Mouse (Mus musculus): Measurements from ENCODE around the gene Zc3h18. TPM values are rescaled to one million over a fixed set of nuclear protein-coding genes. Genes with fewer than 3 reads are reported as not detected.

Zc3h18 gene
- polyA plus RNA-seq, 1 experiment from 2014 or later, result 48.9 TPM

DNA sequence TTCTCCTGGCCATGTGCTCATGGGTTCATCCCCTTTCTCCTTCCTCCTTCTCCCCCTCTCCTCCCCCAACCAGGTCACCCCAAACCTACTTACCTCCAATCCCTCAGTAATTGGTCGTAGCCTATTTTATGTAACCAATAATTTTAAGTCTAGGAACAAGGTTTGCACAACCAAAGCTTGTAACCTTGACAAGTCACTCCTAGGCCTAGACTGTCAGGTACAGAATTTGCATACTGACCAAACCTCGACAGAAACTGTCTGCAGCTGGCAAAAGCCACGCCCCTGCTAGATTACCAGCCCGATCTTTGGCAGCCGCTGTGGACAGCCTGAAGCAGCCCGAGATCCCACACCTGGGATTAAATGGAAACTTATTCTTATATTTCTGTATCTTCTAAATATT is 4.7 kb upstream of the Zc3h18 start:
- Histone ChIP-seq H3K27me3 (replicated peaks) (no peaks in the 10 kb centered on the region), H3K4me3 (replicated peaks) (no peak overlapping the region), H3K9ac (no peak overlapping the region), H3K4me1 (no peaks in the 10 kb centered on the region), H3K36me3 (no peaks in the 10 kb centered on the region), H3K9me3 (no peaks in the 10 kb centered on the region), H3K4me2 (no peak overlapping the region), H3K27ac (no peak overlapping the region)
- 56% methylated on average over 6 of the region's 6 CpGs for WGBS
- ATAC-seq (ENCODE audit: insufficient read depth, low FRiP score, low read depth), result no peak

DNA sequence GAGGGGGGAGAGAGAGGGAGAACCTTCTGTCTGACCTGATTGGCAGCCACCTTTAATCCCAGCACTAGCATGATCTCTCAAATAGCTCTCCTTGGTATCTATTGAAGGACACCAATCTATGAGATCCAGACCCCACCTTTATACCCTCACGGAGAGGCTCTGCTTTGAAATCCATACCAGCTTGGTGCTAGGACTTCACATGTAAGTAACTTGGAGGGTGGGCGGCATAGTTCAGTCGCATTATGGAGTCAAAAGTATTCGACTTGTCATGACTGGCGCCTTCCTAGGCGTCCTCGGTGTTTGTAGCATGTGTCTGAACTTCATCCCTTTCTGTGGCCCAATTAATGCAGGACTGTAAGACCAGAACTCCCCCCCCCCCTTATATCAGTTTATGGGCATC is 1.1 kb upstream of the Zc3h18 start:
- no peaks in the 10 kb centered on the region for H3K9me3 ChIP-seq
- peaks cover 5% of the 10 kb centered on the region; the same call in 1 of the 2 replicates for H3K4me1 ChIP-seq
- no peak overlapping the region for H3K4me3 ChIP-seq (replicated peaks)
- H3K36me3 ChIP-seq, result no peaks in the 10 kb centered on the region
- 0 out of 2 replicates have a peak overlapping the region, but pooled peaks have one; percentile 65 for H3K4me2 ChIP-seq
- ATAC-seq (ENCODE audit: insufficient read depth, low FRiP score, low read depth), result no peak
- no peak overlapping the region for H3K27ac ChIP-seq
- 89% methylated on average over 7 of the region's 7 CpGs for WGBS
- no peaks in the 10 kb centered on the region for H3K27me3 ChIP-seq (replicated peaks)
- no peak overlapping the region for H3K9ac ChIP-seq

DNA sequence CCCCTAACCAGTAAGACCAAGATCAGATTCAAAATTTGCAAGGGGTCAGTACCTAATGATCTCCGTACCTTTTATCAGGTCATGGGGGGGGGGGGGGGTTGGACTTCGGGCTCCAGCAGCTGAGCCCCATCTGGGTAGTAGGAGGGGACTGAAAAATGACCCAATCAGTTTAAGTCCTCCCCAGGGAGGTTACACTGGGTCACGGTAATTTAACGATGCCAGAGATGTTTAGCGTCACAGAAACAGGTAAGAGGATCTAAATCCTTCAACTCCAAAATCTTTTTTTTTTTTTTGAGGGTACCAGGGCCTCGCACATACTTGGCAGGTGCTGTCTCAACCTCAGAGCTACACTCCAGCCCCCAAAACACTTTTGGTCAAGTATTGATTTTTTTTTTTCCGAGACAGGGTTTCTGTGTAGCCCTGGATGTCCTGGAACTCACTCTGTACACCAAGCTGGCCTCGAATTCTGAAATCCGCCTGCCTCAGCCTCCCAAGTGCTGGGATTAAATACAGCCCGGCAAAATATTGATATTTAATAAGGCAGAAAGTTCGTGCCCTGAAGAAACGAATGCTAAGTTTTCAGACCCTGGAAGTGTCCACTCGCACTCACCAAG is 551 bp upstream of the Zc3h18 start:
- no peak for ATAC-seq (ENCODE audit: insufficient read depth, low FRiP score, low read depth)
- Histone ChIP-seq H3K36me3 (no peaks in the 10 kb centered on the region), H3K27ac (no peak overlapping the region), H3K4me3 (replicated peaks) (peak overlapping the region; percentile 84), H3K4me1 (peaks cover 5% of the 10 kb centered on the region; the same call in 1 of the 2 replicates), H3K27me3 (replicated peaks) (no peaks in the 10 kb centered on the region), H3K9me3 (no peaks in the 10 kb centered on the region), H3K9ac (no peak overlapping the region), H3K4me2 (peak overlapping the region; percentile 65)
- WGBS, result 23% methylated on average over 13 of the region's 13 CpGs

DNA sequence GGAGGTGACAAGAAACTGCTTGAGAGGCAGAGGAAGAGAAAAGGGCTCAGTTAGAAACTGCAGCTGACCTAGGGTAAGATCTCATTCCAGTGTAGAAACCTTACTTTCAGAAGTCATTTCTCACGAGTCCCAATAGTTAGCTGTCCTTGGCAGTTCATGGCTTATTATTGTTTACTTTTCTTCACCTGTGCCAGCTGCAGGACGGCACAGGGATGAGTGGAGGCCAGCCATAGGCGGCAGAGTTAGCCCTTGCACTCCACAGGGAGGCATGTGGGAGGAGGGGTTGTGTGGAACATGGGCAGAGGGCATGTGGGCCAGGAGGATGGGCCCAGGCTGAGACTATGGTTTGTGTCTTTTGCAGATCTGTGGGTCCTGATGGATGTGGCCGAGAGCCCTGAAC is 6.6 kb downstream of the Zc3h18 start:
- 66% methylated on average over 4 of the region's 4 CpGs for WGBS
- no peak overlapping the region for H3K9ac ChIP-seq
- no peak overlapping the region for H3K4me2 ChIP-seq
- no peak overlapping the region for H3K4me3 ChIP-seq (replicated peaks)
- no peaks in the 10 kb centered on the region for H3K27me3 ChIP-seq (replicated peaks)
- H3K36me3 ChIP-seq, result peaks cover 39% of the 10 kb centered on the region
- H3K9me3 ChIP-seq, result no peaks in the 10 kb centered on the region
- no peak overlapping the region for H3K27ac ChIP-seq
- no peaks in the 10 kb centered on the region for H3K4me1 ChIP-seq
- no peak for ATAC-seq (ENCODE audit: insufficient read depth, low FRiP score, low read depth)

DNA sequence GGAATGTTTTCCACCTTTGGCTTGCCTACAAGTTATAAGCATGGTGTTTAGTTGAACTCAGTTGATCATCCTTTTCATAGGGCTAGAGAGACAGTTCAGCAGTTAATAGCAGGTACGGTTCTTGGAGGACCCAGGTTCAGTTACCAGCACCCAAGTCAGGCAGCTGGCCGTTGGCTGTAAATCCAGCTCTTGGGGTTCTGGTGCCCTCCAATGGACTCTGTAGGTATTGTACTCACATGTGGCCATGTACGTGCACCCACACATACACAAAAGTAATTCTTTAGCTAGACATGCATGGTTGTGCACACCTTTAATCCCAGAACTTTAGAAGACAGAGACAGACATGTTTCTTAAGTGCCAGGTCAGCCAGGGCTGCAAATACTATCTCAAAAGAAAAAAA is 12.9 kb downstream of the Zc3h18 start:
- Histone ChIP-seq H3K36me3 (peaks cover 66% of the 10 kb centered on the region), H3K4me2 (no peak overlapping the region), H3K27me3 (replicated peaks) (no peaks in the 10 kb centered on the region), H3K4me3 (replicated peaks) (no peak overlapping the region), H3K4me1 (no peaks in the 10 kb centered on the region), H3K27ac (no peak overlapping the region), H3K9me3 (no peaks in the 10 kb centered on the region), H3K9ac (no peak overlapping the region)
- 82% methylated on average over 3 of the region's 3 CpGs for WGBS
- ATAC-seq (ENCODE audit: insufficient read depth, low FRiP score, low read depth), result no peak

DNA sequence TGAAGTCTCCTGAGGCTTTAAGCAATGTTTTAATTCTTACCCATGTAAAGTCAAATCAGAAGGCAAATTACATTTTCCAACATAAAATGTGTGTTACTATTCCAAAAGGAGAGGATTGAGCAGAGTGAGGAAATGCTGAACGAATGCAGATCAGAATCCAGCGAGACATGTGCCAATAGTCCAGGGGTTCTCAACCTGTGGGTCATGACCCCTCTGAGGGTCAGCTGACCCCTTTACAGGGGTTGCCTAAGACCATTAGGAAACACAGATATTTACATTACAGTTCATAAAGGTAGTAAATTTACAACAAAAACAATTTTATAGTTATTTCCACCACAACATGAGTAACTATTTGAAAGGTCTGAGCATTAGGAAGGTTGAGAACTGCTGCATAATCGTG is 14.3 kb downstream of the Zc3h18 start:
- H3K36me3 ChIP-seq, result peaks cover 58% of the 10 kb centered on the region
- no peaks in the 10 kb centered on the region for H3K27me3 ChIP-seq (replicated peaks)
- no peak for ATAC-seq (ENCODE audit: insufficient read depth, low FRiP score, low read depth)
- H3K9me3 ChIP-seq, result no peaks in the 10 kb centered on the region
- H3K4me2 ChIP-seq, result no peak overlapping the region
- no peaks in the 10 kb centered on the region for H3K4me1 ChIP-seq
- 79% methylated on average over 3 of the region's 3 CpGs for WGBS
- no peak overlapping the region for H3K27ac ChIP-seq
- H3K9ac ChIP-seq, result no peak overlapping the region
- H3K4me3 ChIP-seq (replicated peaks), result no peak overlapping the region

DNA sequence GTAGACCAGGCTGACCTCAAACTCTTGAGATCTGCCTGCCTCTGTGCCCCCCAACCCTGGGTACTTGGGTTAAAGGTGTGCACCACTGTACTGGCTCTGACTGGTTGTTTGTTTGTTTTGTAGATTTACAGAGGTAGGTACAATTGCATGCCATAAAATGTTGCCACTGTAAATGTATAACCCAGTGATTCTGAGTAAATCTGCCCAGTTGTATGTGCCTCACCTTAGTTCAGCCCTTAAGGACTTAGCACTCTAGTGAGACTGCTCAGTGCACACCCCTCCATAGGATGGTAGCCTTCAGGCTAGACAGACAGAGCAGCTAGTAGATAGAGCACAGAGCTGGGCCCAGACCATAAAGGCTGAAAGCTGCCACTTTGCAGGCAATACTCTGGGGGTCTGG is 17.3 kb downstream of the Zc3h18 start:
- H3K9me3 ChIP-seq, result no peaks in the 10 kb centered on the region
- no peak overlapping the region for H3K9ac ChIP-seq
- H3K4me2 ChIP-seq, result no peak overlapping the region
- no peak overlapping the region for H3K27ac ChIP-seq
- H3K27me3 ChIP-seq (replicated peaks), result no peaks in the 10 kb centered on the region
- H3K4me1 ChIP-seq, result no peaks in the 10 kb centered on the region
- ATAC-seq (ENCODE audit: insufficient read depth, low FRiP score, low read depth), result no peak
- H3K4me3 ChIP-seq (replicated peaks), result no peak overlapping the region
- peaks cover 43% of the 10 kb centered on the region for H3K36me3 ChIP-seq

DNA sequence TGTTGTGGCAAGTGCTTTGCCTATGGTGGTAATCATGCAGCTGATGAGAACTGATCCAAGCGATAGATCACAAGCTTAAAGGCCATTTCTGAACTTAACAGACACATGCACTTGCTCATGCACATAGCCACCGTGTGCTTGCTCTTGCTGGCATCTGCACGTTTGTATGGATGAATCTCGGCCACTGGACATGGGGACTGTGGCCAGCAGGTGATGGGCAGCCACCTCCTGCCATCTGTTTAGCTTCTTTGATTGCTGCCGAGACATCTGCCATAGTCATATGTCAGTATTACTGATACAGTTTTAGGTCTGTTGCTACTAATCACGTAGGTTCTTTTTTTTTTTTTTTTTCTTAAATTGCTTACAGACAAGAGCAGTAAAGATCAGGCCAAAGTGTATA is 18.9 kb downstream of the Zc3h18 start:
- no peak for ATAC-seq (ENCODE audit: insufficient read depth, low FRiP score, low read depth)
- Histone ChIP-seq H3K36me3 (peaks cover 43% of the 10 kb centered on the region), H3K4me2 (no peak overlapping the region), H3K4me3 (replicated peaks) (no peak overlapping the region), H3K27me3 (replicated peaks) (no peaks in the 10 kb centered on the region), H3K27ac (no peak overlapping the region), H3K4me1 (no peaks in the 10 kb centered on the region), H3K9ac (no peak overlapping the region), H3K9me3 (no peaks in the 10 kb centered on the region)
- 86% methylated on average over 6 of the region's 6 CpGs for WGBS

DNA sequence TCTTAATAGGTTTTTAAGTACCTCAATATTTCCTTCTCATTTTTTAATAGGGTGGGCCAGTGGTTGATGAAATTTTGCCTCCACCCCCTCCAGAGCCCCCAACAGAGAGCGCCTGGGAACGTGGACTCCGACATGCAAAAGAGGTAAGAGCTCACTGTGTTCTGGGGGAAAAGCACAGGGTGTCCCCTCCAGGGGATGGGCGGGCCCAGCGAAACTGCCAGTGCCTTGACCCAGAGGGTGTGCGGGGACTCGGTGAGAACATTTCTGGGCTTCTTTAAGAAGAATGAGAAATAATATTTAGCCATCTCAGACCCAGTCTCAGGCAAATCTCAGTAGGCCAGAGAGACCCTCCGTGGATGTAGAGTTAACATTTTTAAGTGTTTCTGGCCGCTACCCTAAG is 21.8 kb downstream of the Zc3h18 start:
- Histone ChIP-seq H3K27me3 (replicated peaks) (no peaks in the 10 kb centered on the region), H3K9ac (no peak overlapping the region), H3K36me3 (peaks cover 51% of the 10 kb centered on the region), H3K27ac (no peak overlapping the region), H3K4me2 (no peak overlapping the region), H3K4me1 (no peaks in the 10 kb centered on the region), H3K9me3 (no peaks in the 10 kb centered on the region), H3K4me3 (replicated peaks) (no peak overlapping the region)
- ATAC-seq (ENCODE audit: insufficient read depth, low FRiP score, low read depth), result no peak
- 94% methylated on average over 9 of the region's 9 CpGs for WGBS

DNA sequence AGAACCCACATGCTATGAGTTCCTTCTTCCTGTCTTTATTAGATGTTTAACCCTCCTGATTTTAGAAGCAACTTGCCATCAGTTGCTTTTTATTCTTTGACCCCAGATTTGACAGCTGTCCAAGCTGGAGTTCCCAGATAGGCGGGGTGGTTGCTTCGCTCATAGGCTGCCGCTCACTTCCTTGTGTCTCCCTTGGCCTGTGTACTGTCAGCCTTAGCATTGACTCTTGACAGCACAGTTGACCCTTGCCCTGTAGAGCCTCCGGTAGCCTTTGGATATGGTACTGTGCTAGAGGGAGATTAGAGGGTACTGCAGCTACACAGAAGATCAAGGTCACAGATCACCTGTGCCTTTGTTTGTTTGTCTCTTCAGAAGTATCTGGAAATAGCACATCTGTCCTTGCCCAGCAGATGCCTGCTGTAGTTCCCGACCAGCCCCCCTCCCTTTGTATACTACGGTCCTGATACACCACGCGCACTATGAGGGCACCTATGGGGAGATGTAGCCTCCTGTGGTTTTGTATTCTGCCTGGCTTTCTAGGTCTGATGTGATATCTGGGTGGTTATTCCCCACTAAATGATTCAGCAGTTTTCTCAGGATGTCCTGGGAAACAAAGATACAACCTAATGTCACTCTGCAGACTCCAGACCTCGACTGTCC is 28.9 kb downstream of the Zc3h18 start:
- Histone ChIP-seq H3K9me3 (no peaks in the 10 kb centered on the region), H3K27me3 (replicated peaks) (no peaks in the 10 kb centered on the region), H3K27ac (no peak overlapping the region), H3K4me3 (replicated peaks) (no peak overlapping the region), H3K4me2 (no peak overlapping the region), H3K9ac (no peak overlapping the region), H3K36me3 (peaks cover 74% of the 10 kb centered on the region), H3K4me1 (no peaks in the 10 kb centered on the region)
- ATAC-seq (ENCODE audit: insufficient read depth, low FRiP score, low read depth), result no peak
- WGBS, result 79% methylated on average over 9 of the region's 9 CpGs

DNA sequence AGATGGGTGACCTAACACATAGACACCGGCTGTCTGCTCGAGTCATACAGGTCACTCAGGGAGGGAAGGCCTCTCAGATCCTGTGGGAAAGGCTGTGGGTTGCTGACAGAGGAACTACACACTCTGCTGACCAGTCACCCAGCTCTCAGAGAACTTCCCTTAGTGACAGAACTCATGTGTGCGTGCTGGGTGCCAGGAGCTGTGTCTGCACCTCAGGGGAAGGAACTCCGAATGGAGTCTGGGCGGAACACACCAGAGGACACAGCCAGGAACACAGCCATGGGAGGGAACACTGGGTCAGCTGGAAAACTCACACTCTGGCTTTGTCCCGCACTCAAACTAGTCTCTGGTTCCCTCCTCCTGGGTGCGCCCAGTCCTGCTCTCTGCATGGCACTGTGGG is 31.3 kb downstream of the Zc3h18 start:
- no peak overlapping the region for H3K27ac ChIP-seq
- no peaks in the 10 kb centered on the region for H3K4me1 ChIP-seq
- H3K36me3 ChIP-seq, result peaks cover 81% of the 10 kb centered on the region
- no peak for ATAC-seq (ENCODE audit: insufficient read depth, low FRiP score, low read depth)
- no peak overlapping the region for H3K9ac ChIP-seq
- H3K27me3 ChIP-seq (replicated peaks), result no peaks in the 10 kb centered on the region
- 90% methylated on average over 7 of the region's 7 CpGs for WGBS
- no peak overlapping the region for H3K4me2 ChIP-seq
- H3K9me3 ChIP-seq, result no peaks in the 10 kb centered on the region
- H3K4me3 ChIP-seq (replicated peaks), result no peak overlapping the region

DNA sequence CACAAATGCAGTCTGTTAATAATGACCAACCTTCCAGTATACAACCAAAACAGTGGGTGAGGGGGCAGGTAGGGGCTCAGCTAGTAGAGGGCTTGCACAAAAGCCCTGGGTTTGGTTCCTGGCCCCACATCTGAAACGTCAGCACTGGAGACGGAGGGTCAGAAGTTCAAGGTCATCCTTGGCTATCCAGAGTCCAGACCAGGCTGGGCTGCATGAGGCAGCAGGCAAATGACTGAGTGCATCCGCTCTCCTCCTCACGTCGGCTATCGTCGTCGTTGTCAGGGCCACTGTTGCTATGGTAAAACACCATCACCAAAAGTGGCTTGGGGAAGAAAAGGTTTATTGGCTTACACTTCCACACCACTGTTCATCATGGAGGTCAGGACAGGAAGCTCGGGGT is 37.9 kb downstream of the Zc3h18 start:
- no peaks in the 10 kb centered on the region for H3K9me3 ChIP-seq
- no peak for ATAC-seq (ENCODE audit: insufficient read depth, low FRiP score, low read depth)
- H3K4me2 ChIP-seq, result no peak overlapping the region
- no peak overlapping the region for H3K9ac ChIP-seq
- H3K4me1 ChIP-seq, result no peaks in the 10 kb centered on the region
- H3K27me3 ChIP-seq (replicated peaks), result no peaks in the 10 kb centered on the region
- H3K27ac ChIP-seq, result no peak overlapping the region
- H3K4me3 ChIP-seq (replicated peaks), result no peak overlapping the region
- 82% methylated on average over 9 of the region's 9 CpGs for WGBS
- peaks cover 62% of the 10 kb centered on the region for H3K36me3 ChIP-seq

DNA sequence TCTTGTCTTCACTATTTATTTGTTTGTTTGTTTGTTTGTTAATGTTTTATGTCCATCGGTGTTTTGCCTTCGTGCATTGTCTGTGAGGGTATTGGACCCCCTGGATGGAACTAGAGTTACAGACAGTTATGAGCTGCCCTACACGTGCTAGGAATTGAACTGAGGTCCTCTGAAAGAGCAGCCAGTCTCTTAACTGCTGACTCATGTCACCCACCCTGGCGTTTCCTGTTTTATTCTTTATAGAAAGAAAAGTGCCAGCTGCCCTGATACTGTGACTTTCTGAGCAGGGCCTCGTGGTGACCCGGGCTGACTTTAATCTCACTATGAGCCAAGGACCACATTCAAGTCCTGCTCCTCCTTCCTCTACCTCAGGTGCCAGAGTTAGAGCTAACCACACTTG is 39.1 kb downstream of the Zc3h18 start:
- Histone ChIP-seq H3K4me1 (0 out of 2 replicates have a peak, but pooled peaks cover 4% of the 10 kb centered on the region), H3K9me3 (no peaks in the 10 kb centered on the region), H3K4me2 (no peak overlapping the region), H3K27me3 (replicated peaks) (no peaks in the 10 kb centered on the region), H3K36me3 (peaks cover 50% of the 10 kb centered on the region), H3K27ac (no peak overlapping the region), H3K4me3 (replicated peaks) (no peak overlapping the region), H3K9ac (no peak overlapping the region)
- 80% methylated on average over 6 of the region's 6 CpGs for WGBS
- no peak for ATAC-seq (ENCODE audit: insufficient read depth, low FRiP score, low read depth)
